Mouse (Mus musculus) forebrain, embryonic 13.5 days (tissue): ENCODE measurements around the gene Cdk15. TPM values are rescaled to one million over a fixed set of nuclear protein-coding genes. Genes with fewer than 3 reads are reported as not detected.

Experiments
- ATAC-seq: fragments of 200-750 bp; cut with Nextera tagmentation; 2 replicates; pipeline ENCODE4 v1.8.0; 2017
- H3K27ac ChIP-seq: fragments of 300-500 bp; sonication (generic); 2 replicates; pipeline ENCODE4 v1.5.1; 2015; ENCODE audit warnings: inconsistent platforms, mild to moderate bottlenecking, moderate library complexity
- H3K27me3 ChIP-seq: fragments of 300-500 bp; sonication (generic); 2 replicates; pipeline ENCODE4 v1.6.1; 2015; ENCODE audit warnings: mild to moderate bottlenecking, inconsistent platforms
- H3K36me3 ChIP-seq: fragments of 300-500 bp; sonication (generic); 2 replicates; pipeline ENCODE4 v1.6.1; 2015; ENCODE audit warnings: mild to moderate bottlenecking, inconsistent platforms; ENCODE audit not compliant: poor library complexity, severe bottlenecking
- H3K4me1 ChIP-seq: fragments of 300-500 bp; sonication (generic); 2 replicates; pipeline ENCODE4 v1.6.1; 2015; ENCODE audit warnings: inconsistent platforms
- H3K4me2 ChIP-seq: fragments of 300-500 bp; sonication (generic); 2 replicates; pipeline ENCODE4 v1.6.1; 2015; ENCODE audit warnings: inconsistent platforms, mild to moderate bottlenecking, moderate library complexity
- H3K4me3 ChIP-seq: fragments of 300-500 bp; sonication (generic); 2 replicates; pipeline ENCODE4 v1.5.1; 2015; ENCODE audit warnings: mild to moderate bottlenecking, inconsistent platforms
- H3K9ac ChIP-seq: fragments of 300-500 bp; sonication (generic); 2 replicates; pipeline ENCODE4 v1.6.1; 2015; ENCODE audit warnings: mild to moderate bottlenecking, inconsistent platforms
- H3K9me3 ChIP-seq: fragments of 300-500 bp; sonication (generic); replicated peaks from 2 replicates; pipeline ENCODE4 v1.6.1; 2016; ENCODE audit warnings: inconsistent platforms
- WGBS: fragments of 180-500 bp; shearing (Covaris S2); methylation state at CpG from one replicate; pipeline ENCODE4 v1.1.7; 2015; 5-methylcytosine and 5-hydroxymethylcytosine counted together
- polyA plus RNA-seq: library from polyadenylated mRNA; unstranded; fragments of >200 nt; fragmentation: Nextera tagmentation; extraction: Ambion mirVana; gene quantifications from 2 replicates; pipeline ENCODE4 v1.2.1, GENCODE M21; 2015

Cdk15 gene
- polyA plus RNA-seq, 1 experiment from 2014 or later: 0.39 TPM

- peak overlapping the region; percentile 69 for H3K4me2 ChIP-seq
- peak; percentile 50; the same call in 1 of the 2 replicates for ATAC-seq
- 0 out of 2 replicates have a peak overlapping the region, but pooled peaks have one; percentile 8 for H3K27ac ChIP-seq
- H3K27me3 ChIP-seq: no peaks in the 10 kb centered on the region
- peaks cover 4% of the 10 kb centered on the region; the same call in 1 of the 2 replicates for H3K4me1 ChIP-seq
- H3K4me3 ChIP-seq: peak overlapping the region; percentile 78
- H3K9ac ChIP-seq: peak overlapping the region; percentile 80
- 0 out of 2 replicates have a peak, but pooled peaks cover 4% of the 10 kb centered on the region for H3K9me3 ChIP-seq
- under 1% methylated on average over 19 of the region's 19 CpGs for WGBS
- no peaks in the 10 kb centered on the region for H3K36me3 ChIP-seq
Observed at GRCm38 (mm10) chr1:59237614-59238211, 19.0 kb upstream of the Cdk15 start.

DNA sequence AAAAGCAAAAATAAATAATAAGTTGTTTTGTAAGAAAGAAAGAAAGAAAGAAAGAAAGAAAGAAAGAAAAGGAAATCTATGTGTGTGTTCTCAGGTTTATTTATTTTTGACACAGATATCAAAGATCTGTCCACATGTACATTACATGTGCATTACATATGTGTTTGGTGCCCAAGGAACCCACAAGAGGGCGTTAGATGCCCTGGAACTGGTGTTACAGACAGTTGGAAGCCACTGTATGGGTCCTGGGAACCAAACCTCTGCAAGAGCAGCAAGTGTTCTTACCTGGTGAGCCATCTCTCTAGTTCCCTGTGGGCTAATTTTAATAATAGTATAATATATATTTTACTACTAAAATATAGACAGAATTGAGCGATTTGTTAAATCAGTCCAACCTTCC, 12.9 kb upstream of the Cdk15 start:
- H3K4me3 ChIP-seq: no peak overlapping the region
- H3K27me3 ChIP-seq: no peaks in the 10 kb centered on the region
- no peaks in the 10 kb centered on the region for H3K4me1 ChIP-seq
- 0 out of 2 replicates have a peak, but pooled peaks cover 4% of the 10 kb centered on the region for H3K9me3 ChIP-seq
- 69% methylated on average over 2 of the region's 2 CpGs for WGBS
- ATAC-seq: no peak
- no peak overlapping the region for H3K4me2 ChIP-seq
- no peak overlapping the region for H3K27ac ChIP-seq
- H3K9ac ChIP-seq: no peak overlapping the region
- no peaks in the 10 kb centered on the region for H3K36me3 ChIP-seq

DNA sequence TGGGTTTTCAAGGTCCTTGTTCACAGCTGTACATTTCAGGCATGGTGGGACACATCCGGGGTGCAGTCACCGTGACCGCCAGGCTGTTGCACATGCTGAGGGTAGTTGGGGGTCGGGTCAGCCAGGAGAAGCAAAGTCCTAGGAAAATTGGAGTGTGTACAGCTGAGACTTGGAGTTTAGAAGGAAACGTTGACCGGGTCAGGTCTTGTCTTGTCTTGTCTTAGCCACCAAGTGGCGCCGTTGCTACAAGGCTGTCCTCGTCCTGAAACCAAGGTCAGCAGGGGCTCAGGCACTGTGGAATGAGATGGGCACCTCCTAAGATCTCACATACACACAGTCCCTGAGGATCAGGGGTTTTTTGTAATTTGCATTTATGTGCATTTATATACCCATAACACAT, 9.1 kb upstream of the Cdk15 start:
- 0 out of 2 replicates have a peak, but pooled peaks have one; percentile 24 for ATAC-seq
- Histone ChIP-seq H3K9ac (no peak overlapping the region), H3K9me3 (no peaks in the 10 kb centered on the region), H3K36me3 (no peaks in the 10 kb centered on the region), H3K4me2 (no peak overlapping the region), H3K27ac (no peak overlapping the region), H3K4me3 (no peak overlapping the region), H3K27me3 (no peaks in the 10 kb centered on the region), H3K4me1 (no peaks in the 10 kb centered on the region)
- WGBS: 4% methylated on average over 9 of the region's 9 CpGs

DNA sequence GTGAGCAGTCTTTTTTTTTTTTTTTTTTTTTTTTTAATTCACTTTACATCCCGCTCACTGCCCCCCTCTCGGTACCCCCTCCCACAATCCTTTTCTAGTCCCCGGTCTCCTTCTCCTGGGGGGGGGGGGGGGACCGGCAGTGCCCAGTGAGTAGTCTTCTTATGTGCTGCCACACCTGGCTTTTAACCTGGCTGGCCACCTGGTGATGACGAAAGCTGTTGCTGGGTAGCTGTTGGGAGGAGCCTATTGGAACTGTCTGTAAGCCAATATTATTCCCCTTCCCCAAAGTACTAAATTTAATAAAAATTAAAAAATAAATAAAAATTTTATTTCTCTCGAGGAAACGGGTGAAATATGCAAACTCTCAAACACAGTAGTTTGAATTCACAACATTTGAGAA, 3.9 kb upstream of the Cdk15 start:
- Histone ChIP-seq H3K36me3 (no peaks in the 10 kb centered on the region), H3K4me2 (peak overlapping the region; percentile 57), H3K9me3 (no peaks in the 10 kb centered on the region), H3K9ac (no peak overlapping the region), H3K4me1 (peaks cover 3% of the 10 kb centered on the region), H3K27me3 (0 out of 2 replicates have a peak, but pooled peaks cover 8% of the 10 kb centered on the region), H3K4me3 (no peak overlapping the region), H3K27ac (no peak overlapping the region)
- WGBS: 13% methylated on average over 4 of the region's 7 CpGs
- no peak for ATAC-seq

DNA sequence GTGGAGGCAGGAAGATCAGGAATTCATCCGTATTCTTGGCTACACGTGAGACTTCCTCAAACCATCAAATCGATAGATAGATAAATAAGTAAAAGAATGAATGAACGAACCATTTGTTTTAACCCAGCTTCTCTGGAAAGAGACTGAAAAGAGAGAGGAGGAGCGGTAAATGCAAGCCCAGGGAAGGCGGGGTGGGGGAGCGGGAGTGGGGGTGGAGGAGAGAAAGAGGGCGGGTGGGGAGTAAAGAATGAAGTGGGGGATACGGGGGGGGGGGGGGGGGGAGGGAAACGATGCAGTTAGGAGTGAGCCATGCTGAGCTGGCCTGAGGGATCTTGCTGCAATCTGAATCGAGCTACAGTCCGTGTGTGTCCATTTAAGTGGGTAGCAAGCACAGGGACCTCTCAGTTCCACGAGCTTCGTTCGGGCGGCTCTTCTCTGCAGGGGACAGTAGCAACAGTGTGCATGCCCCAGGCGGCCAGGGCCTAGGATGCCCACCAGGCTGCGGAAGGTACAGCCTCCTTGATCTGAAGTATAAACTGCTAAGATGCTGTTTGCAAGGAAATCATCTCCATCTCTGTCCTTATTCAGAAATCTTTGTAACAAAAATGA, 3.3 kb upstream of the Cdk15 start:
- Histone ChIP-seq H3K27ac (no peak overlapping the region), H3K27me3 (0 out of 2 replicates have a peak, but pooled peaks cover 8% of the 10 kb centered on the region), H3K4me1 (peaks cover 3% of the 10 kb centered on the region), H3K36me3 (no peaks in the 10 kb centered on the region), H3K9ac (peak overlapping the region; percentile 46), H3K9me3 (no peaks in the 10 kb centered on the region), H3K4me2 (peak overlapping the region; percentile 57), H3K4me3 (peak overlapping the region; percentile 23)
- ATAC-seq: no peak
- under 1% methylated on average over 13 of the region's 18 CpGs for WGBS

DNA sequence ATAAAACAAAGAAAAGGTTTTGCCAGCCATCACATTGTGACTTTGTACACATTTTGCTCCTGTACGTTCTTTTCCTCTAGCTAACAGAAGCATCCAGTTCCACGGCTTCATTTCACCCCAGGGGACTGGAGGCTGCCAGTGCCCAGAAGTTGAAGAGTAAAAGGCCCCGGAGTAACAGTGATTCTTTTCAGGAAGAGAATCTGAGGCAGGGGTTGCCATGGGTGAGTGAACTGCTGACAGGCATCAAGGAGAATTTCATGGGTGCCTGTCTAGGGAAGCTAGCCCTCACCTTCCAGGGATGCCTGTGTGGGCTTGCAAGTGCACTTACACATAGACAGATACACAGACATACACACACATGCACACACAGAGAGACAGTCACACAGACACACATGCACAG, 1.0 kb downstream of the Cdk15 start:
- 22% methylated on average over 3 of the region's 3 CpGs for WGBS
- Histone ChIP-seq H3K4me3 (no peak overlapping the region), H3K27ac (no peak overlapping the region), H3K27me3 (0 out of 2 replicates have a peak, but pooled peaks cover 8% of the 10 kb centered on the region), H3K9me3 (no peaks in the 10 kb centered on the region), H3K9ac (no peak overlapping the region), H3K4me2 (no peak overlapping the region), H3K36me3 (no peaks in the 10 kb centered on the region), H3K4me1 (peaks cover 3% of the 10 kb centered on the region)
- no peak for ATAC-seq

GRCm38 (mm10) chr1:59268931-59269330, 12.2 kb downstream of the Cdk15 start:
- no peak for ATAC-seq
- Histone ChIP-seq H3K27ac (no peak overlapping the region), H3K4me2 (no peak overlapping the region), H3K9me3 (no peaks in the 10 kb centered on the region), H3K36me3 (no peaks in the 10 kb centered on the region), H3K4me1 (no peaks in the 10 kb centered on the region), H3K4me3 (no peak overlapping the region), H3K27me3 (no peaks in the 10 kb centered on the region), H3K9ac (no peak overlapping the region)
- 68% methylated on average over 8 of the region's 8 CpGs for WGBS

DNA sequence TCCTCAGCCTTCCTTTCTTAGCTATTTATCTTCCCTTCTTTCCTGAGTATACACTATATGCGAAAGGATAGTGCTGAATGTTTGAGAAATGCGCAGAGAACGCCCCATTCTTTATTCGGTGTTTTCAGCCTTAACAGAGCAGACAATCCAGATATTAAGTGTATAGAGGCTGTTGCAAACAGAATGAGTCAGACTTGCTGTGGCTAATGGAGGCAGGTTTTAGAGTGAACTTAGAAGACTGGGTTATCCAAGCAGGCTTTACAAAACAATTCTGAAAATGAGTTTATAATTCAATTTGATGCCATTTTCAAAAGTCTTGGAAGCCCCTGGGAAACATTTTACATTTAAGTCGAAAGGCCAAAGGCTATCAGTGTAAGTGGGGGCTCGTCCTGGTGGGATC, 12.8 kb downstream of the Cdk15 start:
- no peak for ATAC-seq
- 89% methylated on average over 6 of the region's 6 CpGs for WGBS
- Histone ChIP-seq H3K4me2 (no peak overlapping the region), H3K4me1 (no peaks in the 10 kb centered on the region), H3K4me3 (no peak overlapping the region), H3K36me3 (no peaks in the 10 kb centered on the region), H3K9me3 (no peaks in the 10 kb centered on the region), H3K27me3 (no peaks in the 10 kb centered on the region), H3K27ac (no peak overlapping the region), H3K9ac (no peak overlapping the region)

GRCm38 (mm10) chr1:59269951-59270689, 13.4 kb downstream of the Cdk15 start:
- ATAC-seq: 0 out of 2 replicates have a peak, but pooled peaks have one; percentile 27
- Histone ChIP-seq H3K27me3 (no peaks in the 10 kb centered on the region), H3K4me1 (no peaks in the 10 kb centered on the region), H3K9me3 (no peaks in the 10 kb centered on the region), H3K4me3 (no peak overlapping the region), H3K9ac (no peak overlapping the region), H3K36me3 (no peaks in the 10 kb centered on the region), H3K4me2 (no peak overlapping the region), H3K27ac (no peak overlapping the region)
- 53% methylated on average over 20 of the region's 20 CpGs for WGBS

GRCm38 (mm10) chr1:59272189-59272588, 15.5 kb downstream of the Cdk15 start:
- no peak for ATAC-seq
- no peak overlapping the region for H3K27ac ChIP-seq
- no peaks in the 10 kb centered on the region for H3K9me3 ChIP-seq

DNA sequence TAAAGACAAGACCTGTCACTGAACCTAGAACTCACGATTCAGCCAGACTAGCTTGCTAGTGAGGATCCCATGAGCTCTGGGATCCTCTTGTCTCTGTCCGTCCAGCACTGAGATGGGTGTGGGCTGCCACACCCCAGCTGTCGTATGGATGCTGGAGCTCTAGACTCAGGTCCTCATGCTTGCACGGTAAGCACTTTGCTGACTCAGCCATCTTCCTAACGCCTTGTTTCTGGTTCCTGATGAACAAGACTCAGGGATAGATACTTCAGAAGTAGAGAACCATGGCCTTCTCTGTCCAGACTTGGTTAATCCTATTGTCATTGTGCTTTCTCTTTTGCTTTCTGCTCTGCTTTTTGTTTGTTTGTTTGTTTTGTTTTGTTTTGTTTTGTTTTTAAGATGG, 29.2 kb downstream of the Cdk15 start:
- ATAC-seq: no peak
- H3K27me3 ChIP-seq: no peaks in the 10 kb centered on the region
- WGBS: 94% methylated on average over 5 of the region's 5 CpGs

More at GRCm38 (mm10) chr1:59272189-59272588, 15.5 kb downstream of the Cdk15 start:
- no peak overlapping the region for H3K9ac ChIP-seq
- H3K4me3 ChIP-seq: no peak overlapping the region
- H3K36me3 ChIP-seq: no peaks in the 10 kb centered on the region
- H3K4me1 ChIP-seq: no peaks in the 10 kb centered on the region
- 38% methylated on average over 3 of the region's 3 CpGs for WGBS
- no peak overlapping the region for H3K4me2 ChIP-seq
- 0 out of 2 replicates have a peak, but pooled peaks cover 2% of the 10 kb centered on the region for H3K27me3 ChIP-seq

GRCm38 (mm10) chr1:59286316-59286850, 29.7 kb downstream of the Cdk15 start:
- no peak for ATAC-seq
- no peak overlapping the region for H3K4me2 ChIP-seq
- WGBS: 77% methylated on average over 13 of the region's 13 CpGs

More for the DNA sequence above, 29.2 kb downstream of the Cdk15 start:
- Histone ChIP-seq H3K4me1 (no peaks in the 10 kb centered on the region), H3K4me2 (no peak overlapping the region), H3K9me3 (no peaks in the 10 kb centered on the region), H3K27ac (no peak overlapping the region), H3K36me3 (no peaks in the 10 kb centered on the region), H3K4me3 (no peak overlapping the region), H3K9ac (no peak overlapping the region)

More at GRCm38 (mm10) chr1:59286316-59286850, 29.7 kb downstream of the Cdk15 start:
- H3K9ac ChIP-seq: no peak overlapping the region
- no peak overlapping the region for H3K27ac ChIP-seq
- no peaks in the 10 kb centered on the region for H3K27me3 ChIP-seq
- no peaks in the 10 kb centered on the region for H3K4me1 ChIP-seq
- no peak overlapping the region for H3K4me3 ChIP-seq
- no peaks in the 10 kb centered on the region for H3K9me3 ChIP-seq
- H3K36me3 ChIP-seq: no peaks in the 10 kb centered on the region
